Mouse (Mus musculus) left cerebral cortex, adult 9 months (tissue): Measurements from ENCODE around the gene Gm17332.
"Not testable (repeated sequence)": the region's sequence is repeated elsewhere in the genome, so short reads cannot be mapped to it uniquely, and the experiment has no call there.

ENCODE experiments used
- DNase-seq, 2 experiments: peaks; one replicate each; pipeline ENCODE4 v3.0.0; 2022; ENCODE audit warnings: low spot score in 2 of 2

Gene Gm17332

DNA sequence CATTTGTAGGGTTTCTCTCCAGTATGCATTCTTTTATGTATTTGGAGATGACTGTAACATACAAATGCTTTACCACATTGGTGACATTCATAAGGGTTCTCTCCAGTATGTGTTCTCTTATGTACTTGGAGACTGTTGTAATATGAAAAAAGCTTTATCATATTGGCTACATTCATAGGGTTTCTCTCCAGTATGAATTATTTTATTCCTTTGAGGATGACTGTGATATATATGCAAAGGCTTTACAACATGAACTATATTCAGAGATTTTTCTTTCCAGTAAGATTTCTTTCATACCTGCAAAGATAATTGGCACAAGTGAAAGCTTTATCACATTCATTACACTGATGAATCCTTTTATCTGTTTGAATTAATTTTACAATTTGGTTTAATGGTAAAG lies at the start of gene Gm17332:
Gene Gm17332 (minus strand): TSS at position 101 of the 400 bp plus-strand sequence.
- DNase-seq = no peak

DNA sequence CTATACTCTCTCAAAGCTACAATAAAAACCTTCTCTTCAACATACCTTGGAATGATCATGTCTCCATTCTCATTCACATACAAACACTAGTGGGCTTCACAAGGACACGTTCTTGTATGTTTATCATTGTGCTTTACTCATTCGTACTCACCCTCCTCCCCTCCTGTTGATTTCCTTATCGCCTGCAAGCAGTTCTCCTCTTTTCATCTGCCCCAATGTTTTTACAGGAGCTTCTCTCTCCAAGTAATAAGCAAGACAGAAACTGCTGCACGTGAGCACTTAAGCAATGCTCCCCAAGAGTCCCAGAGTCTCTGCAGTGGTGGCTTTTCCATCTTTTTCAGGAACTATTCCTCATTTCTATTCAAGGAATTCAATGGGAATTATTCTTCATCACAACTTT lies 47.7 kb upstream of the Gm17332 start:
- DNase-seq = no peak

DNA sequence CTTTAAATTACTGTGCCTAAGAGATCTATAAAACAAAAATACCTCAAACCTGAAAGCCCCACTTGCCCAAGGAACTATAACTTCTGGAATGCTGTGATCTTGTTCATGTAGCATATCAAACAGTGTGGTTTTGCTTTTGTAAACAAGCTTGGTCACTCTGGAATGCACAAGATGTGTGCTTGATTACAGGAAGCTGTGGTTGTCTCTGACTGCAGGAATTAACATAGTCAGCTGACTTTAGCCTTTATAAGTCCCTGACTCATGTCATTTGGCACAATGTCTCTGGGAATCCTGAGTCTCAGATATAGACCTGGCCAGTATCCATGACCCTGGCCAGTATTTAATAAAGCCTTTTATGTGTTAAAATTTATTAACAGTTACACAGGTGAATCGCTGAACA lies 43.1 kb upstream of the Gm17332 start:
- no peak for DNase-seq

DNA sequence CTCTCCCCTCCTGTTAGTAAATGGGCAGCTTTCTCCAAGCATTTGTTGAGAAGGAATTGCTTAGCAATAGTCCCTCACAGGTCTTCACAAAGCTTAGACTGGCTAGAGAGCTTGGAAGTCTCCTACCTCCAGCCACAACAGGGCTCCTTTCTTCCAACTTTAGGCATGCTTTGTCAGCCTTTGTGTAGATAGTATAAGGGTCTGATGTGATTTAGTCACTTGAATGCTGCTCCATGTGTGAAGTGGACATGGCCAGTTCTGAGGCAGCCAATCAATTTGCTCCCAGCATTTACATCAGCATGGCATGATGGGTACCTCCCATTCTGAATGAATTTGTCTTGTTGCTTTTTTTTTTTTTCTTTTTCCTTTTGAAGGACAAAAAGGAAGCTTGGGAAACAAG lies 35.7 kb upstream of the Gm17332 start:
- DNase-seq = no peak

DNA sequence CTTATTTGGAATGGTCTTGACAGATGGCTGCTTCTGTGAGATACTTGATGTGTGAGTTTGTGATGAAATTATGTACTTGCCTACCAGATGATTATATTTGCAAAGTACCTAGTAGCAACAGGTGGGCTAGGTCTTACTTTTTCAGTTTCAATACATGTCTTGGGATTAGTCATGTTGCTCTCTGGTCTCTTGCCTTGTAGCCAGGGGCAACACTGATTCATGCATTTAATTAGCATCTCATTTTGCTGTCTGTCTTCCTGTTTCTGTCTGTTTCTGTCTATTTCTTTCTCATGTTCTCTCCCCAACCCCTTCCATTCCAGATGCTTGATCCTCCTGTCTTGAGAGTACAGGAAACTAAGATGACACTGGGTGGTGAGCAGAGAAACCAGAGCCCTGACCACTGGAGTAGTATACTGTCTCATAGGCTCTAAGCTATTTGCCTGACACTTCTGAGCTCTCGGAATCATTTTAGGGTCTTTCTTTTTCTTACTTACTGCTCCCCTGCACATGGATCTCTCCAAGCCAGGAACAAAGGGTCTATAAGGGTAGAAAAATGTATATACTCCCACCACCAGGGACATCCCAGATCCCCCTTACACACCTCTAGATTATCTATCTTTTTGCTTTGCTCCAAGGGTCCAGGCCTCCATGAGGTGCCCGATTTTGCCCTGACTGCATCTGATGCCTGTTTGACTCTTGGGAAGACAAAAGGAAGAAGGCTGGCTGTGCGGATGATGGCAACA lies 13.5 kb upstream of the Gm17332 start:
- no peak for DNase-seq

DNA sequence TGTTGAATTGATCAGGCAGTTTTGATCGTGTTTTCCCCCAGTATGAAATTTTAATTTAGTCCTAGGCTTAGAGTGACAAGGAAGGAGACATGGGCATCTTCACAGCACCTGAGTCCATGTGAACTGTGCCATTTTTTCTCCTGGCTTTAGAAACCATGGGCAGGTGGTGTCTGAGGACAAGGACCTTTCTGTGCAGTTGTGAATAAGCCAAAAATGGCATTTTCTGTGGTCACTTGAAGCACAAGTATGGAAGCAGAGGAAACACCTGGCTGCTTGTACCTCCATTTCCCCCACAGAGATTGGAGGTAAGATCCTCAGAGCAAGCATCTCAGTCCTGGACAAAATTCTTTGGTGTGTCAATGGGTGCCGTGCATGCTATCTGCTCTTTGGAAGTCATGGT lies 12.5 kb upstream of the Gm17332 start:
- DNase-seq = no peak

DNA sequence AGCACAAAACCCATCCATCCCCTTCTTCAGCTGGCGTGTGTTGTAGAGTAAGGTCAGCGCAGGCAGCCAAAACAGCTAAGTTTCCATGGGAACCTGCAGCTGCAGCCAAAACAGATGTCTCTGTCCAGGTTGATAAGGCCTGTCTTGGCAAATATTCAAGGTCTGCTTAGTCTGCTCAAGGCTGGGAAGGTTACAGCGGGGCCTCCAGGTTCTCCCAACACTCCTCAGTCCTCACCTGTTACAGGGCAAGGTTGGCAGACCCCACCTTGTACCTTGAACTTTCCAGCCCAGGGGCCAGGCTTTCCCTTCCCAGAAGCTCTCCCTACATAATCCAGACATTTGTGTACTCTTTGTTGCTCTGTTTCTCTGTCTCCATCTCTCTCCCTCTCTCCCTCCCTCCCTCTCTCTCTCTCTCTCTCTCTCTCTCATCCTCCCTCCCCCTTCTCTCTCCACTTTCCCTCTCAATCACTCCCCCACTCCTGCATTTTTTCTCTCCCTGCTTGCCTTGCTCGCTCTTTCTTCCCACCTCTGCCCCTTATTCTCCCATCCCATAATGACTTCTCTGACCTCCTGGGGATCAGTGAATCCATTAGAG lies 12.1 kb downstream of the Gm17332 start:
- DNase-seq = no peak

DNA sequence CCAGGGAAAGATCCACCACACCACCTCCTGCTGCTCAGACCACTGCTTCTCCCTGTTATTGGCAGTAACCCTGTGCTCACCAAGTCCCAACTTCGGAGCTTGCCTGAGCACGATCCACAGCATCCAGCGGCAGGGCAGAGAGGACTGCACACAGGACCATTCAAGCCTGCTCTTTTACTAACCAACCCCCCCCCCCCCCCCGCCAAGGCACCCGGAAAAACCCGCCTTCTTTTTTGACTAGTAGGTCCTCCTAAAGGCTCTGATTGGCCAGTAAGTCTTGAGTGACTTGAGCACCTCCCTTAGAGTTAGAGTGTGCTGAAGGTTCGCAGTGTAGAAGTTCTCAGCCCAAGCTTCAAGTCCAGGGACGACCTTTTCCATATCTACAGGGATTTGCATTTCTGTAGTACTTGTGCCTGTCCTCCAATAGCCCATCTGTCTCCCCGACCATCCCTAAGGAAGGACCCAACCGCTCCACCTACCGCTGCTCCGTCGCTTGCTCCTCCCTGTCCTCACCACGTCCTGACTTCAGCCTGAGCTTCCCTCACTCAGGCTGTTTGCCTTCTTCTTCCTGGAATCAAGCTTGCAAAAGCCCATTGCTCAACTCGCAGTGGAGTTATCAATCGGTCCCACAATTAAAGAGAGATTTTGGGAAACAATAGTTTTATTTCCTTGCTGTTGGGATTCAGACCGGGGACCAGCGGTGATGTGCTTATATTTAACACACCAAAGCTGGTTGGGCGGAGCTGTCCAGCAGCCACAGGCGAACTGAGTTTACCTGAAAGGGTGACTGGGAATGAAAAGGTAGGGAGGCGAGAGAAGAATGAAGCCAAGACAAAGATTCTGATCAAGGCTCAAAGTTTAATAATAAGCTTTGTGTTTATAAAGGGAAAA lies 12.9 kb downstream of the Gm17332 start:
- peak in 1 of 2 experiments; percentile 3 for DNase-seq

DNA sequence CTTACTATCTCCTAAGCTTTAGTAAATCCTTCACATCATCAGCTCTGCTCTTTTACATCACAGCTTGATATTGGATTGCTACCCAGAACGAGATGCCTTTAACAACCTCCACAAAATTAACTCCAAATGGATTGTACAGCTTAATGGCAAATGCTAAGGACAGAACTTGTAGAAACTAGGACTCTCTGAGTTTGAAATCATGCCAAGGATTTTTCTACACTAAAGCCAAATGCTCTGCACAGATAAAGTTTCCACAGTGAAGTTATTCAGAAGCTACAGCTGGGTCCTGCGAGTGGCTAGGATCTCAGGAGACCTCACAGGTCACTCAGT lies 13.5 kb downstream of the Gm17332 start:
- DNase-seq = no peak

DNA sequence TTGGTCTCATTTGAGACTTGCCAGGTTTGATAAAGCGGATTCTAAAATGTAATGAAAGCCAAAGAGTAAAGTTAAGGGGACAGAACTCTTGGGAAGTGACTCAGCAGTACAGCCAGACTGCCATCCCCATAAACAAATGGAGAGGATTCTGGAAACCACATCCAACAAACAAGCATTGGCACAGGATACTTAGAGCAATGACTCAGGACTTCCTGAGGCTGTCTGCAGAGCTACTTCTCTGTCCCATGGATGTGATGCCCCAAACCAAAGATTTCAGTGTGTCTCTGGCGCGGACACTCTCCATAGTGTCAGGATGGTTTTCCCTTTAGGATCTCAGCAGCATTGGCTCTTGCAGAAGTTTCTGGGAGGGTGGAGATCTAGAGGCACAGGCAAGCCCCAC lies 25.2 kb downstream of the Gm17332 start:
- DNase-seq = no peak

DNA sequence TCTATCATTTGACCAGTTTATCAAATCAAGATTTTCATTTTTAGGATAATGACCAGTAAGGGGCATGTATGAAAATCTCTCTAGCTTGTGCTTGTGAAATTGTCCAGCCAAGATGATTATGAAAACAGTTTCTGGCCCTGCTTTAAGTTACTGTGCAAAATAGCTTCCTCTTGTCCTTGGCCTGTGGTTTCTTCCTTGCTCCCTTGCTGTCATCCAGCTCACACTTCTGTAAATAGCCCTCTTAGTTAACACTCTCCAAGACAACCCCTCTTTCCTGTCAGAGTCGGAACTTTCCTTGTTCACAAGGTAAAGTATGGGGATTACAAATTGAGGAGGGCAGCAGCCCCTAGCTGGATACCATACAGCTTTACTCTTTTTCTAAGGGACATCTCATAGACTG lies 43.9 kb downstream of the Gm17332 start:
- DNase-seq = not testable (repeated sequence)

DNA sequence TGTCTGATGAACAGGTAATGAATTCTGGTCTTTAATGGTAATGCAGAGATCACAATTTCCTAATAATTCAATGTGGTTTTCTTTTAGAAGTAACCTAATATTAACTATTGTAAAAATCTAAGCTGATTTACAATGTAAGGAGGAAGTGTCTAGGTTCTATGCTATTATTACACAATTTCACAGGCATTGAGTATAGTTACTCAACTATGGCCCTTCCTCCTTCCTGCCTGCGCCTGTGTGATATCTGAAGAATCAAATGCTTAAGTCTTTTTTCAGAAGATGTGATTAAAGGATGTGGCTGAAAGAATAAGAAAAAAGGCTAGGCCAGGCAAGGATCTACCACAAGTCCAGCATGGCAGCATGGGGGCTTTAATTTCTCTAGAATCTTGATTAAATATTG lies 47.4 kb downstream of the Gm17332 start:
- DNase-seq = not testable (repeated sequence)

DNA sequence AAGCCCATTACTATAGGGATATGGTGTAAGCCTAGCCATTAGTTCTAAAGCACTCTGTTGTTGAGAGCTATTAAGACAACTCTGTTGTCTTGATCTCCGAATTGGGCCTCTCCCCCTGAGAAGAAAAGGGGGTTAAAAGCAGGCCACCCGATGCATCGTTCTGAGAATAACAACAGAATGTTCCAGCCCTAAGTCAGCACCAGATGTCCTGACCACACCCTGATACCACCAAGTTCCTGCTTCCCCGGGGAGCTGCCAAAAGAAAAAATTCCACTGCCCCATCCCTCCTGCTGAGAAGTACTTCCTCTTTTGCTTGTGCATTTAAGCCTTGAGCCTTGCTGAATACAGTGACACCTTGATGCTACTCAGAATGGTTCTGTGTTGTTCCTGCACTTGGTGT lies 48.5 kb downstream of the Gm17332 start:
- not testable (repeated sequence) for DNase-seq
